Mouse (Mus musculus) heart, postnatal 0 days (tissue): ENCODE results near the gene Gabra1. TPM values are rescaled to one million over a fixed set of nuclear protein-coding genes. Genes with fewer than 3 reads are reported as not detected.

Source experiments
- ATAC-seq: fragments of 200-750 bp; cut with Nextera tagmentation; 2 replicates; pipeline ENCODE4 v1.8.0; 2017; ENCODE audit warnings: low read depth, moderate number of reproducible peaks, moderate library complexity; ENCODE audit not compliant: insufficient read depth
- DNase-seq: peaks from one replicate; pipeline ENCODE4 v3.0.0-alpha.2; 2016; ENCODE audit warnings: low spot score
- H3K27ac ChIP-seq: fragments of 300-500 bp; sonication (generic); 2 replicates; pipeline ENCODE4 v1.5.1; 2014; ENCODE audit warnings: low read depth, mild to moderate bottlenecking
- H3K27me3 ChIP-seq: fragments of 300-500 bp; sonication (generic); 2 replicates; pipeline ENCODE4 v1.6.1; 2014; ENCODE audit warnings: low read length, mixed read lengths; ENCODE audit not compliant: control insufficient read depth, insufficient read depth
- H3K36me3 ChIP-seq: fragments of 300-500 bp; sonication (generic); replicated peaks from 2 replicates; pipeline ENCODE4 v1.6.1; 2014; ENCODE audit warnings: low read length, mixed read lengths; ENCODE audit not compliant: control insufficient read depth, insufficient read depth
- H3K4me1 ChIP-seq: fragments of 300-500 bp; sonication (generic); 2 replicates; pipeline ENCODE4 v1.6.1; 2014; ENCODE audit warnings: antibody characterized with exemption; ENCODE audit not compliant: control insufficient read depth, insufficient read depth
- H3K4me2 ChIP-seq: fragments of 300-500 bp; sonication (generic); 2 replicates; pipeline ENCODE4 v1.6.1; 2014; ENCODE audit warnings: low read depth, mild to moderate bottlenecking, low read length, moderate library complexity
- H3K4me3 ChIP-seq: fragments of 300-500 bp; sonication (generic); 2 replicates; pipeline ENCODE4 v1.5.1; 2014; ENCODE audit warnings: low read depth, low read length
- H3K9ac ChIP-seq: fragments of 300-500 bp; sonication (generic); replicated peaks from 2 replicates; pipeline ENCODE4 v1.6.1; 2014; ENCODE audit warnings: low read depth, low read length, mixed read lengths
- H3K9me3 ChIP-seq: fragments of 300-500 bp; sonication (generic); replicated peaks from 2 replicates; pipeline ENCODE4 v1.6.1; 2016; ENCODE audit warnings: low read length; ENCODE audit not compliant: control insufficient read depth
- CTCF ChIP-seq: IDR thresholded peaks from 2 replicates; pipeline ENCODE4 v1.5.1; 2016; ENCODE audit warnings: antibody characterized with exemption, control low read depth, low read depth
- EP300 ChIP-seq: IDR thresholded peaks from 2 replicates; pipeline ENCODE4 v1.6.1; 2016; ENCODE audit warnings: antibody characterized with exemption, low read depth
- whole genome bisulfite sequencing: fragments of 180-500 bp; shearing (Covaris S2); extraction: QIAGEN DNeasy Blood & Tissue Kit; methylation state at CpG from one replicate; pipeline ENCODE4 v1.1.7; 2014; 5-methylcytosine and 5-hydroxymethylcytosine counted together
- polyA plus RNA-seq: library from polyadenylated mRNA; unstranded; fragments of >200 nt; fragmentation: Nextera tagmentation; extraction: Ambion mirVana; gene quantifications from 2 replicates; pipeline ENCODE4 v1.2.1, GENCODE M21; 2015
- total RNA-seq: library from RNA; depleted of rRNA; stranded (reverse); fragments of >200 nt; gene quantifications from 2 replicates; pipeline ENCODE4 v1.2.3, GENCODE M21; 2014; ENCODE audit warnings: low replicate concordance; rRNA removed

Gene Gabra1
- 1.7 TPM in 1 of 2 replicates, not detected in the other for total RNA-seq
- polyA plus RNA-seq: 0.18 and 0.52 TPM in 2 replicates

DNA sequence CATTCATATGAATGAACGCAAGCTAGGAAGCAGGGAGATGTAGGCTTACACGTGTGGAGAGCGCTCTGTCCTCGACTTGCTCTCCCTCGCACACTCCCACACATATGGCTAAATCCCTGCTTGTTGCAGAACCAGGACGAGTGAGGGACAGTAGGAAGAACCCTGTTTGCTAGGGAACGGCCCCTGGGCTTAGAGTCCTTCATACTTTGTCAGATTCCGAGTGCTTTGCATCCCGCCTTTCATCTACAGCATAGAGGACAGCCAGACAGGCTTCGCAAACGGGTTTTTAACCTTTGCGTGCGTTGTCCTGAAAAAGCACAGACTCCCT lies at the start of gene Gabra1:
Gene Gabra1 (minus strand): TSS at position 106 of the 328 bp plus-strand sequence.
- Histone ChIP-seq H3K4me1 (peaks cover 6% of the 10 kb centered on the region), H3K4me2 (peak within 1 kb of the TSS; percentile 85), H3K9ac (peak within 1 kb of the TSS; percentile 42), H3K4me3 (peak within 1 kb of the TSS; percentile 53), H3K9me3 (no peaks in the 10 kb centered on the region), H3K27me3 (peaks cover 26% of the 10 kb centered on the region), H3K36me3 (no peaks in the 10 kb centered on the region), H3K27ac (no peak within 1 kb of the TSS)
- TF ChIP-seq CTCF (no peak), EP300 (no peak)
- ATAC-seq (no peak), DNase-seq (peak; percentile 6)
- WGBS: 3% methylated on average over 13 of the region's 13 CpGs

GRCm38 (mm10) chr11:42181973-42182824 lies 531 bp downstream of the Gabra1 start:
- under 1% methylated on average over 35 of the region's 35 CpGs for WGBS
- H3K9ac ChIP-seq: peak overlapping the region; percentile 42
- no peak for DNase-seq

DNA sequence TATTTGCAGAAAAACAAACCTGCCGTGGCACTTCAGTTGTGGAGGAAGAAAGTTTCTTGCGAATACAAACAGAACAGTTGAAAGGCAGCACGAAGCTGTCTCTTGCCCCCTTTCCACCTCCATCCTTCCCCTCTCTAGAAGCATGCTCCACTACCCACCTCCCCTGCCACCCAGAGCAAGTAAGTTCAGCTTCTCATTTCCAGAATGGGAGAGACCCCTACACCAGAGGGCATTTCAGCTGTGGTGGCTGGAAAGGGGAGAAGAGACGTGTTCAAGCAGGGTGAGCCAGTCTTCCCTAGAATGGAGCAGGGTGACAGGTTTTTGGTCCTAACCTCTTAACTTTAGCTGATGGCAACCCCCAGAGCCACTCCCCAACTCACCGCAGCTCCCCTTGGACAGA lies 1.3 kb downstream of the Gabra1 start:
- WGBS: 25% methylated on average over 5 of the region's 5 CpGs
- Histone ChIP-seq H3K27ac (no peak overlapping the region), H3K4me3 (peak overlapping the region; percentile 53), H3K36me3 (no peaks in the 10 kb centered on the region), H3K4me2 (peak overlapping the region; percentile 85), H3K4me1 (peaks cover 6% of the 10 kb centered on the region), H3K9me3 (no peaks in the 10 kb centered on the region), H3K27me3 (peaks cover 26% of the 10 kb centered on the region), H3K9ac (no peak overlapping the region)
- DNase-seq (no peak), ATAC-seq (no peak)
- TF ChIP-seq CTCF: no peak
- TF ChIP-seq EP300: no peak

More at GRCm38 (mm10) chr11:42181973-42182824, 531 bp downstream of the Gabra1 start:
- H3K27me3 ChIP-seq: peaks cover 26% of the 10 kb centered on the region
- no peaks in the 10 kb centered on the region for H3K36me3 ChIP-seq
- peaks cover 6% of the 10 kb centered on the region for H3K4me1 ChIP-seq
- no peaks in the 10 kb centered on the region for H3K9me3 ChIP-seq
- no peak for TF ChIP-seq EP300
- no peak for TF ChIP-seq CTCF
- peak overlapping the region; percentile 85 for H3K4me2 ChIP-seq
- peak; percentile 60; the same call in 1 of the 2 replicates for ATAC-seq
- no peak overlapping the region for H3K27ac ChIP-seq
- peak overlapping the region; percentile 53 for H3K4me3 ChIP-seq

GRCm38 (mm10) chr11:42179535-42179934 lies 3.2 kb downstream of the Gabra1 start:
- Histone ChIP-seq H3K4me3 (no peak overlapping the region), H3K4me2 (no peak overlapping the region), H3K27ac (no peak overlapping the region), H3K4me1 (peaks cover 6% of the 10 kb centered on the region), H3K36me3 (no peaks in the 10 kb centered on the region), H3K9ac (no peak overlapping the region), H3K27me3 (peaks cover 26% of the 10 kb centered on the region), H3K9me3 (no peaks in the 10 kb centered on the region)
- WGBS: 76% methylated on average over 5 of the region's 5 CpGs
- TF ChIP-seq EP300 (no peak), CTCF (no peak)
- DNase-seq (no peak), ATAC-seq (no peak)

- Histone ChIP-seq H3K9ac (no peak overlapping the region), H3K9me3 (no peaks in the 10 kb centered on the region), H3K4me1 (peaks cover 6% of the 10 kb centered on the region), H3K36me3 (no peaks in the 10 kb centered on the region), H3K27ac (no peak overlapping the region), H3K4me2 (no peak overlapping the region), H3K4me3 (no peak overlapping the region), H3K27me3 (peaks cover 26% of the 10 kb centered on the region)
- TF ChIP-seq EP300 (no peak), CTCF (peak; percentile 29; the same call in 1 of the 2 replicates)
- DNase-seq (no peak), ATAC-seq (no peak)
- 79% methylated on average over 2 of the region's 2 CpGs for WGBS
Measured at GRCm38 (mm10) chr11:42178296-42178695, 4.4 kb downstream of the Gabra1 start.
